Mouse (Mus musculus) MEL (cell line): ENCODE results near the gene Foxp3. TPM values are rescaled to one million over a fixed set of nuclear protein-coding genes. Genes with fewer than 3 reads are reported as not detected.

ENCODE experiments used
- DNase-seq: peaks from one replicate; pipeline ENCODE4 v3.0.0; 2011; ENCODE audit warnings: low read depth, low spot score
- H3K27ac ChIP-seq: 2 replicates; pipeline ENCODE4 v1.5.1; 2012; ENCODE audit warnings: low read depth, mild to moderate bottlenecking, control low read depth, low read length, moderate library complexity; ENCODE audit not compliant: control insufficient read depth
- H3K27me3 ChIP-seq, 2 experiments: fragments of 150-350 bp in 1 of 2; sonication (generic) in 1 of 2; 2 replicates each; pipeline ENCODE4 v1.6.1; 2012; ENCODE audit warnings: low read length in 2 of 2, mild to moderate bottlenecking in 2 of 2, improper control_type of control experiment in 1 of 2, moderate library complexity in 1 of 2; ENCODE audit not compliant: insufficient read depth in 2 of 2, control insufficient read depth in 1 of 2
- H3K36me3 ChIP-seq, 2 experiments: 2 replicates each; pipeline ENCODE4 v1.6.1; 2012 to 2014; ENCODE audit warnings: low read length in 2 of 2, improper control_type of control experiment in 1 of 2, inconsistent platforms in 1 of 2, mild to moderate bottlenecking in 1 of 2; ENCODE audit not compliant: insufficient read depth in 2 of 2, control insufficient read depth in 1 of 2
- H3K4me1 ChIP-seq, 2 experiments: fragments of 150-350 bp in 1 of 2; sonication (generic) in 1 of 2; 2 replicates each; pipeline ENCODE4 v1.6.1; 2012; ENCODE audit warnings: low read length in 2 of 2, improper control_type of control experiment in 1 of 2, mild to moderate bottlenecking in 1 of 2; ENCODE audit not compliant: insufficient read depth in 2 of 2, control insufficient read depth in 1 of 2
- H3K4me3 ChIP-seq, 2 experiments: fragments of 150-350 bp in 1 of 2; sonication (generic) in 1 of 2; 2 replicates each; pipeline ENCODE4 v1.5.1; 2012; ENCODE audit warnings: low read depth in 2 of 2, low read length in 2 of 2, mild to moderate bottlenecking in 2 of 2, moderate library complexity in 2 of 2, control low read depth in 1 of 2, improper control_type of control experiment in 1 of 2; ENCODE audit not compliant: control insufficient read depth in 1 of 2, insufficient read depth in 1 of 2
- H3K79me2 ChIP-seq: 2 replicates; pipeline ENCODE4 v1.6.1; 2012; ENCODE audit warnings: mild to moderate bottlenecking, low read length, moderate library complexity; ENCODE audit not compliant: control insufficient read depth, poor library complexity, insufficient read depth
- H3K9ac ChIP-seq: 2 replicates; pipeline ENCODE4 v1.6.1; 2012; ENCODE audit warnings: low read depth, mild to moderate bottlenecking, control low read depth, low read length, moderate library complexity; ENCODE audit not compliant: control insufficient read depth, poor library complexity, severe bottlenecking
- H3K9me3 ChIP-seq: fragments of 150-350 bp; sonication (generic); replicated peaks from 2 replicates; pipeline ENCODE4 v1.6.1; 2012; ENCODE audit warnings: mild to moderate bottlenecking, low read length, improper control_type of control experiment, moderate library complexity; ENCODE audit not compliant: insufficient read depth
- CHD2 ChIP-seq: IDR thresholded peaks from 2 replicates; pipeline ENCODE4 v1.6.1; 2011; ENCODE audit warnings: low read length, improper control_type of control experiment
- E2F4 ChIP-seq: IDR thresholded peaks from 2 replicates; pipeline ENCODE4 v1.6.1; 2011; ENCODE audit warnings: low read depth, low read length, improper control_type of control experiment, borderline replicate concordance
- EP300 ChIP-seq, 2 experiments: IDR thresholded peaks; 2 replicates each; pipeline ENCODE4 v1.6.1; 2011; ENCODE audit warnings: improper control_type of control experiment in 2 of 2, low read length in 2 of 2, low read depth in 1 of 2, mild to moderate bottlenecking in 1 of 2
- ETS1 ChIP-seq: IDR thresholded peaks from 2 replicates; pipeline ENCODE4 v1.6.1; 2012; ENCODE audit warnings: low read depth, mild to moderate bottlenecking, inconsistent platforms, low read length, improper control_type of control experiment, moderate library complexity
- GABPA ChIP-seq: IDR thresholded peaks from 2 replicates; pipeline ENCODE4 v1.6.1; 2012; ENCODE audit warnings: low read depth, mild to moderate bottlenecking, inconsistent platforms, low read length, improper control_type of control experiment, moderate library complexity
- HCFC1 ChIP-seq: IDR thresholded peaks from 2 replicates; pipeline ENCODE4 v1.6.1; 2012; ENCODE audit warnings: low read depth, mild to moderate bottlenecking, inconsistent platforms, low read length, improper control_type of control experiment, moderate library complexity
- JUND ChIP-seq: IDR thresholded peaks from 2 replicates; pipeline ENCODE4 v1.6.1; 2011; ENCODE audit warnings: low read depth, mild to moderate bottlenecking, improper control_type of control experiment, low read length
- KAT2A ChIP-seq: conservative IDR thresholded peaks from 2 replicates; pipeline ENCODE4 v1.6.1; 2012; ENCODE audit warnings: low read depth, low read length, improper control_type of control experiment, inconsistent platforms
- MAX ChIP-seq: IDR thresholded peaks from 2 replicates; pipeline ENCODE4 v1.6.1; 2011; ENCODE audit warnings: low read length, improper control_type of control experiment
- MAZ ChIP-seq: IDR thresholded peaks from 2 replicates; pipeline ENCODE4 v1.6.1; 2012; ENCODE audit warnings: low read depth, mild to moderate bottlenecking, inconsistent platforms, low read length, improper control_type of control experiment
- MEF2A ChIP-seq: IDR thresholded peaks from 2 replicates; pipeline ENCODE4 v1.6.1; 2014; ENCODE audit warnings: low read depth, mild to moderate bottlenecking, inconsistent platforms, low read length, improper control_type of control experiment; ENCODE audit not compliant: poor library complexity, insufficient replicate concordance, severe bottlenecking; ENCODE audit errors: extremely low read depth
- MXI1 ChIP-seq: IDR thresholded peaks from 2 replicates; pipeline ENCODE4 v1.6.1; 2011; ENCODE audit warnings: mild to moderate bottlenecking, low read depth, low read length, improper control_type of control experiment
- NRF1 ChIP-seq: IDR thresholded peaks from 2 replicates; pipeline ENCODE4 v1.6.1; 2014; ENCODE audit warnings: low read depth, mild to moderate bottlenecking, inconsistent platforms, low read length, improper control_type of control experiment, moderate library complexity; ENCODE audit not compliant: poor library complexity, insufficient read depth, severe bottlenecking
- POLR2AphosphoS2 ChIP-seq: IDR thresholded peaks from 2 replicates; pipeline ENCODE4 v1.6.1; 2011; ENCODE audit warnings: low read length, improper control_type of control experiment
- POLR2AphosphoS5 ChIP-seq: IDR thresholded peaks from 2 replicates; pipeline ENCODE4 v1.6.1; 2012; ENCODE audit warnings: low read depth, borderline replicate concordance, mild to moderate bottlenecking, inconsistent platforms, low read length, moderate library complexity, mixed read lengths
- TBP ChIP-seq: IDR thresholded peaks from 2 replicates; pipeline ENCODE4 v1.8.0; 2011; ENCODE audit warnings: low read depth, low read length, improper control_type of control experiment
- TCF12 ChIP-seq: IDR thresholded peaks from 2 replicates; pipeline ENCODE4 v1.6.1; 2014; ENCODE audit warnings: low read depth, mild to moderate bottlenecking, inconsistent platforms, low read length, improper control_type of control experiment, moderate library complexity
- UBTF ChIP-seq: IDR thresholded peaks from 2 replicates; pipeline ENCODE4 v1.6.1; 2012; ENCODE audit warnings: low read depth, mild to moderate bottlenecking, inconsistent platforms, low read length, improper control_type of control experiment, moderate library complexity, borderline replicate concordance; ENCODE audit not compliant: insufficient read depth
- USF1 ChIP-seq: IDR thresholded peaks from 2 replicates; pipeline ENCODE4 v1.6.1; 2014; ENCODE audit warnings: low read depth, mild to moderate bottlenecking, inconsistent platforms, low read length, improper control_type of control experiment, moderate library complexity
- ZC3H11A ChIP-seq: IDR thresholded peaks from 2 replicates; pipeline ENCODE4 v1.6.1; 2012; ENCODE audit warnings: low read depth, mild to moderate bottlenecking, inconsistent platforms, low read length, improper control_type of control experiment
- ZKSCAN1 ChIP-seq: IDR thresholded peaks from 2 replicates; pipeline ENCODE4 v1.6.1; 2012; ENCODE audit warnings: low read depth, mild to moderate bottlenecking, inconsistent platforms, low read length, improper control_type of control experiment, moderate library complexity
- polyA plus RNA-seq, 2 experiments: library from polyadenylated mRNA; stranded (reverse) in 1 of 2; unstranded in 1 of 2; fragments of >175 nt in 1 of 2; fragments of >200 nt in 1 of 2; gene quantifications; 2 replicates each; pipeline versions ENCODE4 v1.2.1 to v1.2.4; 2012; ENCODE audit warnings: low replicate concordance in 2 of 2, low read depth in 1 of 2; ENCODE audit not compliant: insufficient read length in 2 of 2, insufficient read depth in 1 of 2, missing spikeins in 1 of 2
- total RNA-seq: library from RNA; depleted of rRNA; stranded (reverse); fragments of 300-350 nt; gene quantifications from 2 replicates; pipeline ENCODE4 v1.2.3, GENCODE M21; 2012

The Foxp3 gene
- total and polyA plus RNA-seq, 3 experiments: 0.31 to 0.42 TPM; not detected in 1

DNA sequence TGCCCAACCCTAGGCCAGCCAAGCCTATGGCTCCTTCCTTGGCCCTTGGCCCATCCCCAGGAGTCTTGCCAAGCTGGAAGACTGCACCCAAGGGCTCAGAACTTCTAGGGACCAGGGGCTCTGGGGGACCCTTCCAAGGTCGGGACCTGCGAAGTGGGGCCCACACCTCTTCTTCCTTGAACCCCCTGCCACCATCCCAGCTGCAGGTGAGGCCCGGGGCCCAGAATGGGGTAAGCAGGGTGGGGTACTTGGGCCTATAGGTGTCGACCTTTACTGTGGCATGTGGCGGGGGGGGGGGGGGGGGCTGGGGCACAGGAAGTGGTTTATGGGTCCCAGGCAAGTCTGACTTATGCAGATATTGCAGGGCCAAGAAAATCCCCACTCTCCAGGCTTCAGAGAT, 12.9 kb downstream of the Foxp3 start:
- Histone ChIP-seq H3K36me3 (no peaks in the 10 kb centered on the region; a peak in 1 of 4 replicates), H3K9ac (no peak overlapping the region), H3K4me3 (no peak overlapping the region), H3K79me2 (no peaks in the 10 kb centered on the region), H3K27me3 (no peaks in the 10 kb centered on the region), H3K4me1 (no peaks in the 10 kb centered on the region), H3K9me3 (no peaks in the 10 kb centered on the region), H3K27ac (no peak overlapping the region)
- TF ChIP-seq TBP (no peak), ETS1 (no peak), EP300 (IDR thresholded peaks at IDR 0.05; ENCODE audit: low read depth in 1 of 2, low read length in 2 of 2) (no peak), JUND (no peak), ZKSCAN1 (no peak), MEF2A (no peak), E2F4 (no peak), CHD2 (no peak), GABPA (no peak), NRF1 (no peak)
- DNase-seq: no peak

DNA sequence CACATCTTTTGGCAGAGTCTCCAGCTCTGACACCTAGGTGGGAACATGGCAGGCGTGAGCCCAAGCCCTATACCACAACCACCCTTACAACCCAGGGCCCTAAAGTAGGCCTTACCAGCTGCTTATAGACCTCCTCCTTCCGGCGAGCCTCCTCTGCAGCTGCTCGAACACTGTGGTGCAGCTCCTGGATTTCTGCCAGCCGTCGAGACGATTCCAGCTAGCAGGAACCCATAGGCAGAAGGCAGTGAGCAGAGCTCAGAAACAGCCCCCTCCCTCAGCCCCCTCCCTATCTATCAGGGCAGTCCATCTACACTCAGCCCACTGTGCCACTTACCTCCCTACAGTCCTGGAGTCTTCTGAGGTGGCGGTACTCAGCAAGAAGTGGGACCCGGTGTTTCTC, 21.9 kb downstream of the Foxp3 start:
- Histone ChIP-seq H3K27me3 (no peaks in the 10 kb centered on the region), H3K36me3 (peaks cover 0 to 4% of the 10 kb centered on the region in 2 experiments; a peak in 1 of 4 replicates), H3K4me1 (no peaks in the 10 kb centered on the region), H3K27ac (no peak overlapping the region), H3K9ac (no peak overlapping the region), H3K9me3 (no peaks in the 10 kb centered on the region), H3K4me3 (no peak overlapping the region), H3K79me2 (no peaks in the 10 kb centered on the region)
- TF ChIP-seq KAT2A (no peak), MAZ (no peak), MAX (no peak)
- DNase-seq: no peak

DNA sequence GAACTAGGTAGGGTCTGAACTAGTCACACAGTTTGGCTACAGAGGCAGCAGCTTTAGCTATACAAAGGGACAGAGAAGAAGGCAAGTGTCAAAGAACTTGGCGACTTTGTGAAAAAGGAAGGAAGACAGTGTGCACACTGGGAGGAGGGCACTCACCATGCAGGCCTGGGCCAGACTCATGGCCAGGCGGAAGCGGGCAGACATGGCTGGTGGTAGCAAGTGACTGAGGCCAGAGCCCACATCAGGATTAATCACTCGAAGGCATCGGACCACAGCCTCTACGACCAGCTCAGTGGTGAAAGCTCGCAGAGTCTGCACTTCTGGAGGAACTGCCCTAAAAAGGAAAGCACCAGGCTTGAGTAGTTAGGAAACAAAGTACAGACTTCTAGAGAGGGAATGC, 30.6 kb downstream of the Foxp3 start:
- Histone ChIP-seq H3K9me3 (no peaks in the 10 kb centered on the region), H3K4me1 (peaks cover 0 to 12% of the 10 kb centered on the region in 2 experiments; a peak in 2 of 4 replicates), H3K79me2 (peaks cover 5% of the 10 kb centered on the region; the same call in 1 of the 2 replicates), H3K27me3 (peaks cover 0 to 2% of the 10 kb centered on the region in 2 experiments; a peak in 1 of 4 replicates), H3K36me3 (peaks cover 0 to 5% of the 10 kb centered on the region in 2 experiments; a peak in 3 of 4 replicates), H3K4me3 (no peak overlapping the region), H3K27ac (no peak overlapping the region), H3K9ac (peak overlapping the region; percentile 76; the same call in 1 of the 2 replicates)
- no peak for DNase-seq
- TF ChIP-seq JUND: no peak
- TF ChIP-seq UBTF: no peak
- no peak for TF ChIP-seq ETS1
- no peak for TF ChIP-seq HCFC1
- TF ChIP-seq USF1: no peak
- TF ChIP-seq E2F4: no peak
- TF ChIP-seq POLR2AphosphoS2: no peak
- TF ChIP-seq MXI1: no peak
- TF ChIP-seq TCF12: no peak
- TF ChIP-seq ZC3H11A: no peak
- TF ChIP-seq POLR2AphosphoS5: no peak
- no peak for TF ChIP-seq MAZ
- no peak for TF ChIP-seq KAT2A
